Mouse (Mus musculus) embryonic facial prominence, embryonic 14.5 days (tissue): Measurements from ENCODE around the gene Ostf1. TPM values are rescaled to one million over a fixed set of nuclear protein-coding genes. Genes with fewer than 3 reads are reported as not detected.

Experiments
- ATAC-seq: fragments of 200-750 bp; cut with Nextera tagmentation; 2 replicates; pipeline ENCODE4 v1.8.0; 2017; ENCODE audit warnings: low read depth, moderate number of reproducible peaks, moderate TSS enrichment
- DNase-seq: peaks from one replicate; pipeline ENCODE4 v3.0.0-alpha.2; 2015; ENCODE audit warnings: low spot score
- H3K27ac ChIP-seq: fragments of 300-500 bp; sonication (generic); replicated peaks from 2 replicates; pipeline ENCODE4 v1.5.1; 2014; ENCODE audit warnings: low read depth, mild to moderate bottlenecking, low read length, moderate library complexity
- H3K27me3 ChIP-seq: fragments of 300-500 bp; sonication (generic); replicated peaks from 2 replicates; pipeline ENCODE4 v1.6.1; 2014; ENCODE audit warnings: low read length; ENCODE audit not compliant: control insufficient read depth, insufficient read depth
- H3K36me3 ChIP-seq: fragments of 300-500 bp; sonication (generic); 2 replicates; pipeline ENCODE4 v1.6.1; 2014; ENCODE audit warnings: low read length, mixed read lengths; ENCODE audit not compliant: control insufficient read depth, insufficient read depth
- H3K4me1 ChIP-seq: fragments of 300-500 bp; sonication (generic); 2 replicates; pipeline ENCODE4 v1.6.1; 2014; ENCODE audit warnings: antibody characterized with exemption, low read length; ENCODE audit not compliant: control insufficient read depth, insufficient read depth
- H3K4me2 ChIP-seq: fragments of 300-500 bp; sonication (generic); 2 replicates; pipeline ENCODE4 v1.6.1; 2014; ENCODE audit warnings: low read depth, mild to moderate bottlenecking, low read length, moderate library complexity, mixed read lengths
- H3K4me3 ChIP-seq: fragments of 300-500 bp; sonication (generic); 2 replicates; pipeline ENCODE4 v1.5.1; 2014; ENCODE audit warnings: low read depth, mild to moderate bottlenecking, low read length
- H3K9ac ChIP-seq: fragments of 300-500 bp; sonication (generic); 2 replicates; pipeline ENCODE4 v1.6.1; 2014; ENCODE audit warnings: low read depth, mild to moderate bottlenecking, low read length, moderate library complexity, mixed read lengths
- H3K9me3 ChIP-seq: fragments of 300-500 bp; sonication (generic); 2 replicates; pipeline ENCODE4 v1.6.1; 2016; ENCODE audit warnings: low read length; ENCODE audit not compliant: control insufficient read depth
- WGBS: fragments of 180-500 bp; shearing (Covaris S2); extraction: QIAGEN DNeasy Blood & Tissue Kit; methylation state at CpG from one replicate; pipeline ENCODE4 v1.1.7; 2014; 5-methylcytosine and 5-hydroxymethylcytosine counted together
- polyA plus RNA-seq: library from polyadenylated mRNA; unstranded; fragments of >200 nt; fragmentation: Nextera tagmentation; extraction: Ambion mirVana; gene quantifications from 2 replicates; pipeline ENCODE4 v1.2.1, GENCODE M21; 2014

The Ostf1 gene
- polyA plus RNA-seq, 1 experiment from 2014 or later, result 116 TPM

GRCm38 (mm10) chr19:18568828-18569430 is 62.7 kb downstream of the Ostf1 start:
- H3K27me3 ChIP-seq, result no peaks in the 10 kb centered on the region
- no peaks in the 10 kb centered on the region for H3K36me3 ChIP-seq
- H3K27ac ChIP-seq, result no peak overlapping the region
- ATAC-seq (no peak), DNase-seq (no peak)
- WGBS, result 66% methylated on average over 3 of the region's 3 CpGs
- no peak overlapping the region for H3K4me2 ChIP-seq
- H3K9ac ChIP-seq, result no peak overlapping the region
- H3K4me1 ChIP-seq, result no peaks in the 10 kb centered on the region; the same call in 1 of the 2 replicates
- H3K9me3 ChIP-seq, result no peaks in the 10 kb centered on the region
- no peak overlapping the region for H3K4me3 ChIP-seq

- Histone ChIP-seq H3K27me3 (no peaks in the 10 kb centered on the region), H3K36me3 (no peaks in the 10 kb centered on the region), H3K4me2 (no peak overlapping the region), H3K4me1 (no peaks in the 10 kb centered on the region), H3K9me3 (no peaks in the 10 kb centered on the region), H3K9ac (no peak overlapping the region), H3K27ac (no peak overlapping the region), H3K4me3 (no peak overlapping the region)
- no peak for ATAC-seq
- DNase-seq, result no peak
- 83% methylated on average over 12 of the region's 12 CpGs for whole genome bisulfite sequencing
Observed at GRCm38 (mm10) chr19:18567936-18568827, 63.4 kb downstream of the Ostf1 start.

- H3K4me2 ChIP-seq, result no peak overlapping the region
- no peak overlapping the region for H3K4me3 ChIP-seq
- H3K9me3 ChIP-seq, result no peaks in the 10 kb centered on the region
- H3K27ac ChIP-seq, result no peak overlapping the region
- ATAC-seq (no peak), DNase-seq (no peak)
- 92% methylated on average over 11 of the region's 11 CpGs for WGBS
- no peaks in the 10 kb centered on the region for H3K4me1 ChIP-seq
- no peaks in the 10 kb centered on the region for H3K36me3 ChIP-seq
- H3K27me3 ChIP-seq, result no peaks in the 10 kb centered on the region
- H3K9ac ChIP-seq, result no peak overlapping the region
Observed at GRCm38 (mm10) chr19:18567501-18567900, 64.1 kb downstream of the Ostf1 start.

GRCm38 (mm10) chr19:18557708-18558107 is 73.9 kb downstream of the Ostf1 start:
- Histone ChIP-seq H3K4me2 (no peak overlapping the region), H3K27ac (no peak overlapping the region), H3K4me3 (no peak overlapping the region), H3K36me3 (no peaks in the 10 kb centered on the region), H3K9me3 (no peaks in the 10 kb centered on the region), H3K27me3 (no peaks in the 10 kb centered on the region), H3K9ac (no peak overlapping the region), H3K4me1 (no peaks in the 10 kb centered on the region)
- DNase-seq (peak; percentile 34), ATAC-seq (no peak)
- 79% methylated on average over 1 of the region's 1 CpGs for WGBS

- Histone ChIP-seq H3K4me1 (no peaks in the 10 kb centered on the region), H3K9ac (no peak overlapping the region), H3K4me2 (no peak overlapping the region), H3K27ac (no peak overlapping the region), H3K27me3 (no peaks in the 10 kb centered on the region), H3K9me3 (no peaks in the 10 kb centered on the region), H3K36me3 (no peaks in the 10 kb centered on the region), H3K4me3 (no peak overlapping the region)
- DNase-seq (no peak), ATAC-seq (no peak)
- WGBS, result 93% methylated on average over 2 of the region's 2 CpGs
Observed at GRCm38 (mm10) chr19:18555645-18556044, 76.0 kb downstream of the Ostf1 start.

- H3K27me3 ChIP-seq, result no peaks in the 10 kb centered on the region
- no peak; the same call in 1 of the 2 replicates for ATAC-seq
- peak; percentile 83 for DNase-seq
Observed at GRCm38 (mm10) chr19:18548668-18549067, 83.0 kb downstream of the Ostf1 start.

More at GRCm38 (mm10) chr19:18548668-18549067, 83.0 kb downstream of the Ostf1 start:
- Histone ChIP-seq H3K36me3 (no peaks in the 10 kb centered on the region), H3K9ac (no peak overlapping the region), H3K4me3 (no peak overlapping the region), H3K4me1 (no peaks in the 10 kb centered on the region), H3K4me2 (no peak overlapping the region), H3K9me3 (no peaks in the 10 kb centered on the region), H3K27ac (no peak overlapping the region)
- WGBS, result 9% methylated on average over 4 of the region's 4 CpGs

Other genes with a start within 250 kb of the Ostf1 start
- 8.6 and 9.8 TPM in 2 replicates for gene Nmrk1, start 127 bp upstream of the Ostf1 start, polyA plus RNA-seq
- 37.5 and 40.2 TPM in 2 replicates for gene Carnmt1, start 38.9 kb upstream of the Ostf1 start, polyA plus RNA-seq
- gene D030056L22Rik, start 81.4 kb upstream of the Ostf1 start, polyA plus RNA-seq, result 29.0 and 32.1 TPM in 2 replicates
- 0.35 and 0.48 TPM in 2 replicates for gene Trpm6, start 118.2 kb upstream of the Ostf1 start, polyA plus RNA-seq